Mouse (Mus musculus): ENCODE results near the gene Slc16a14. TPM values are rescaled to one million over a fixed set of nuclear protein-coding genes. Genes with fewer than 3 reads are reported as not detected.

The Slc16a14 gene
- polyA plus RNA-seq, 1 experiment from 2014 or later, result 0.12 TPM

- no peak for ATAC-seq (ENCODE audit: insufficient number of reproducible peaks, insufficient read depth, low FRiP score, low read depth)
- H3K36me3 ChIP-seq (ENCODE audit: control insufficient read depth, insufficient read depth, low read length), result no peaks in the 10 kb centered on the region
- H3K4me2 ChIP-seq (ENCODE audit: low read length), result no peak overlapping the region
- no peak overlapping the region for H3K4me3 ChIP-seq (ENCODE audit: control insufficient read depth in 1 of 2, insufficient read depth in 1 of 2, low read depth in 1 of 2, low read length in 2 of 2)
- H3K4me1 ChIP-seq (ENCODE audit: control insufficient read depth in 2 of 2, insufficient read depth in 2 of 2, low read length in 2 of 2), result no peaks in the 10 kb centered on the region
- peaks cover 3% of the 10 kb centered on the region; the same call in 1 of the 2 replicates for H3K9me3 ChIP-seq (ENCODE audit: control insufficient read depth, low read length)
- 58% methylated on average over 8 of the region's 8 CpGs for WGBS
- no peaks in the 10 kb centered on the region for H3K27me3 ChIP-seq (ENCODE audit: control insufficient read depth, insufficient read depth, low read length)
- H3K9ac ChIP-seq (ENCODE audit: low read length), result no peak overlapping the region
- no peak overlapping the region for H3K27ac ChIP-seq (replicated peaks in 1 of 2; ENCODE audit: control insufficient read depth in 1 of 2, insufficient read depth in 1 of 2, low read depth in 2 of 2, low read length in 2 of 2)
Measured at GRCm38 (mm10) chr1:84889330-84890004, 45.5 kb downstream of the Slc16a14 start.

GRCm38 (mm10) chr1:84885921-84886320 is 49.0 kb downstream of the Slc16a14 start:
- Histone ChIP-seq H3K27ac (replicated peaks in 1 of 2; ENCODE audit: control insufficient read depth in 1 of 2, insufficient read depth in 1 of 2, low read depth in 2 of 2, low read length in 2 of 2) (no peak overlapping the region), H3K27me3 (ENCODE audit: control insufficient read depth, insufficient read depth, low read length) (no peaks in the 10 kb centered on the region), H3K4me1 (ENCODE audit: control insufficient read depth in 2 of 2, insufficient read depth in 2 of 2, low read length in 2 of 2) (no peaks in the 10 kb centered on the region), H3K4me2 (ENCODE audit: low read length) (no peak overlapping the region), H3K36me3 (ENCODE audit: control insufficient read depth, insufficient read depth, low read length) (no peaks in the 10 kb centered on the region), H3K9me3 (ENCODE audit: control insufficient read depth, low read length) (peaks cover 3% of the 10 kb centered on the region; the same call in 1 of the 2 replicates), H3K9ac (ENCODE audit: low read length) (no peak overlapping the region), H3K4me3 (ENCODE audit: control insufficient read depth in 1 of 2, insufficient read depth in 1 of 2, low read depth in 1 of 2, low read length in 2 of 2) (no peak overlapping the region)
- 85% methylated on average over 6 of the region's 6 CpGs for WGBS
- ATAC-seq (ENCODE audit: insufficient number of reproducible peaks, insufficient read depth, low FRiP score, low read depth), result no peak

- Histone ChIP-seq H3K36me3 (ENCODE audit: control insufficient read depth, insufficient read depth, low read length) (no peaks in the 10 kb centered on the region), H3K27me3 (ENCODE audit: control insufficient read depth, insufficient read depth, low read length) (no peaks in the 10 kb centered on the region), H3K4me2 (ENCODE audit: low read length) (no peak overlapping the region), H3K27ac (replicated peaks in 1 of 2; ENCODE audit: control insufficient read depth in 1 of 2, insufficient read depth in 1 of 2, low read depth in 2 of 2, low read length in 2 of 2) (no peak overlapping the region), H3K9me3 (ENCODE audit: control insufficient read depth, low read length) (peaks cover 3% of the 10 kb centered on the region; the same call in 1 of the 2 replicates), H3K9ac (ENCODE audit: low read length) (no peak overlapping the region), H3K4me1 (ENCODE audit: control insufficient read depth in 2 of 2, insufficient read depth in 2 of 2, low read length in 2 of 2) (no peaks in the 10 kb centered on the region), H3K4me3 (ENCODE audit: control insufficient read depth in 1 of 2, insufficient read depth in 1 of 2, low read depth in 1 of 2, low read length in 2 of 2) (no peak overlapping the region)
- 76% methylated on average over 3 of the region's 3 CpGs for WGBS
- no peak for ATAC-seq (ENCODE audit: insufficient number of reproducible peaks, insufficient read depth, low FRiP score, low read depth)
Measured at GRCm38 (mm10) chr1:84885174-84885573, 49.8 kb downstream of the Slc16a14 start.

- no peak for ATAC-seq (ENCODE audit: insufficient number of reproducible peaks, insufficient read depth, low FRiP score, low read depth)
- H3K9ac ChIP-seq (ENCODE audit: low read length), result no peak overlapping the region
- H3K4me3 ChIP-seq (ENCODE audit: control insufficient read depth in 1 of 2, insufficient read depth in 1 of 2, low read depth in 1 of 2, low read length in 2 of 2), result no peak overlapping the region
- H3K4me2 ChIP-seq (ENCODE audit: low read length), result no peak overlapping the region
- no peaks in the 10 kb centered on the region for H3K36me3 ChIP-seq (ENCODE audit: control insufficient read depth, insufficient read depth, low read length)
- 53% methylated on average over 4 of the region's 4 CpGs for WGBS
- no peaks in the 10 kb centered on the region for H3K4me1 ChIP-seq (ENCODE audit: control insufficient read depth in 2 of 2, insufficient read depth in 2 of 2, low read length in 2 of 2)
- H3K27ac ChIP-seq (replicated peaks in 1 of 2; ENCODE audit: control insufficient read depth in 1 of 2, insufficient read depth in 1 of 2, low read depth in 2 of 2, low read length in 2 of 2), result no peak overlapping the region
- H3K9me3 ChIP-seq (ENCODE audit: control insufficient read depth, low read length), result peaks cover 3% of the 10 kb centered on the region; the same call in 1 of the 2 replicates
- H3K27me3 ChIP-seq (ENCODE audit: control insufficient read depth, insufficient read depth, low read length), result no peaks in the 10 kb centered on the region
Measured at GRCm38 (mm10) chr1:84883889-84884288, 51.0 kb downstream of the Slc16a14 start.

GRCm38 (mm10) chr1:84882937-84883336 is 52.0 kb downstream of the Slc16a14 start:
- Histone ChIP-seq H3K4me2 (ENCODE audit: low read length) (no peak overlapping the region), H3K27ac (replicated peaks in 1 of 2; ENCODE audit: control insufficient read depth in 1 of 2, insufficient read depth in 1 of 2, low read depth in 2 of 2, low read length in 2 of 2) (no peak overlapping the region), H3K9ac (ENCODE audit: low read length) (no peak overlapping the region), H3K27me3 (ENCODE audit: control insufficient read depth, insufficient read depth, low read length) (no peaks in the 10 kb centered on the region), H3K4me1 (ENCODE audit: control insufficient read depth in 2 of 2, insufficient read depth in 2 of 2, low read length in 2 of 2) (no peaks in the 10 kb centered on the region), H3K4me3 (ENCODE audit: control insufficient read depth in 1 of 2, insufficient read depth in 1 of 2, low read depth in 1 of 2, low read length in 2 of 2) (no peak overlapping the region), H3K36me3 (ENCODE audit: control insufficient read depth, insufficient read depth, low read length) (no peaks in the 10 kb centered on the region), H3K9me3 (ENCODE audit: control insufficient read depth, low read length) (peaks cover 3% of the 10 kb centered on the region; the same call in 1 of the 2 replicates)
- no peak for ATAC-seq (ENCODE audit: insufficient number of reproducible peaks, insufficient read depth, low FRiP score, low read depth)
- WGBS, result 81% methylated on average over 4 of the region's 4 CpGs

GRCm38 (mm10) chr1:84882066-84882532 is 52.8 kb downstream of the Slc16a14 start:
- no peak overlapping the region for H3K27ac ChIP-seq (replicated peaks in 1 of 2; ENCODE audit: control insufficient read depth in 1 of 2, insufficient read depth in 1 of 2, low read depth in 2 of 2, low read length in 2 of 2)
- H3K27me3 ChIP-seq (ENCODE audit: control insufficient read depth, insufficient read depth, low read length), result no peaks in the 10 kb centered on the region
- no peak overlapping the region for H3K4me2 ChIP-seq (ENCODE audit: low read length)
- H3K4me3 ChIP-seq (ENCODE audit: control insufficient read depth in 1 of 2, insufficient read depth in 1 of 2, low read depth in 1 of 2, low read length in 2 of 2), result no peak overlapping the region
- H3K36me3 ChIP-seq (ENCODE audit: control insufficient read depth, insufficient read depth, low read length), result no peaks in the 10 kb centered on the region
- no peak for ATAC-seq (ENCODE audit: insufficient number of reproducible peaks, insufficient read depth, low FRiP score, low read depth)
- no peak overlapping the region for H3K9ac ChIP-seq (ENCODE audit: low read length)
- no peaks in the 10 kb centered on the region for H3K4me1 ChIP-seq (ENCODE audit: control insufficient read depth in 2 of 2, insufficient read depth in 2 of 2, low read length in 2 of 2)
- 72% methylated on average over 2 of the region's 2 CpGs for WGBS
- peaks cover 3% of the 10 kb centered on the region; the same call in 1 of the 2 replicates for H3K9me3 ChIP-seq (ENCODE audit: control insufficient read depth, low read length)

GRCm38 (mm10) chr1:84881248-84882065 is 53.5 kb downstream of the Slc16a14 start:
- no peak overlapping the region for H3K27ac ChIP-seq (replicated peaks in 1 of 2; ENCODE audit: control insufficient read depth in 1 of 2, insufficient read depth in 1 of 2, low read depth in 2 of 2, low read length in 2 of 2)
- no peak overlapping the region for H3K4me3 ChIP-seq (ENCODE audit: control insufficient read depth in 1 of 2, insufficient read depth in 1 of 2, low read depth in 1 of 2, low read length in 2 of 2)
- ATAC-seq (ENCODE audit: insufficient number of reproducible peaks, insufficient read depth, low FRiP score, low read depth), result no peak
- no peaks in the 10 kb centered on the region for H3K36me3 ChIP-seq (ENCODE audit: control insufficient read depth, insufficient read depth, low read length)
- H3K4me1 ChIP-seq (ENCODE audit: control insufficient read depth in 2 of 2, insufficient read depth in 2 of 2, low read length in 2 of 2), result no peaks in the 10 kb centered on the region
- WGBS, result 71% methylated on average over 11 of the region's 11 CpGs
- no peak overlapping the region for H3K9ac ChIP-seq (ENCODE audit: low read length)
- no peak overlapping the region for H3K4me2 ChIP-seq (ENCODE audit: low read length)
- H3K9me3 ChIP-seq (ENCODE audit: control insufficient read depth, low read length), result peaks cover 3% of the 10 kb centered on the region; the same call in 1 of the 2 replicates
- no peaks in the 10 kb centered on the region for H3K27me3 ChIP-seq (ENCODE audit: control insufficient read depth, insufficient read depth, low read length)
